Comparison of ENCODE assay signal across 8 mouse cellular contexts in the genomic region with DNA sequence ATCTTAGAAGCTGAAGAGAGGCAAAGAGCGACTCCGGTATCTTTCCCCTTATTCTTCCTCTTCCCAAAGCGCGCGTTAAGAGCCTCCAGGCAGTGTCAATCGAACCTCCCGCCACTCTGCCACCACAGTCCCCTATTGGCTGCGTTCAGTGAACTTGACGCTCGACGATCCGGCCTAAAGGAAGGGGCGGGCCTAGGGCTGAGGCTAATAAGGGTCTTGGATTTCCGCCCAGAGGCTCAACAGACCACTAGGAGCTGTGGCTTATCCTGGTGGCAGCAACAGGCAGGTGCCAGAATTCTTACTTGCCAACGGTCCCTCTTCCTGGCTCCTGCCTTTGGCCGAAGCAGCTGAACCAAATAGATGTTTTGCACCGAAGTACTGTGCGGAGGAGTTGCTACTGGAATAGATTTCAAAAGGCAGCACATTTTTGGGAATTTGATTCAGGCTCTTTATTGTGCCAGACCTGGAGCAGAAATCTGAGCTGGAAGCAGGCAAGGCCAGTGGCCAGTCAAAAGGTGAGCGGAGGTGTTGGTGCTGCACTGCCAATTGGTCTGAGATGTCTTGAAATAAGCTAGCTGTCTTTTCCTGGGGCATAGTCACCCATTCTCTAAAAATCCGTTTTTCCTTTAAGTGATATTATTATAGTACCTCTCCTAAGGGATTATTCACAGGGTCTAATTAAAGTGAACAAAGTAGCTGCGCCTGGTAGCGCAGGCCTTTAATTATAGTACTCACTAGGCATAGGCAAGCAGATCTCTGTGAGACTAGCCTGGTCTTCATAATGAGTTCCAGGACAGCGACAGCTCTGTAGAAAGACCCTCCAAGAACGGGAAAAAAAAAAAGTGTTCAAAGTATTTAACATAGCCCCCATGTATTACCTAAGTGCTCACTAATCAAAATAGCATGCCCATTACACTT. TPM values are rescaled to one million over a fixed set of nuclear protein-coding genes. Genes with fewer than 3 reads are reported as not detected.
A peak's percentile ranks its signal among the peaks of the same experiment; 100 is the strongest.
DNase-seq lines count a peak whose midpoint lies in the region; ATAC-seq and TF ChIP-seq lines count a peak whose summit lies in the region.

A gene (minus strand): TSS at position 89 of the 918 bp plus-strand sequence.
A gene (plus strand): TSS at position 239 of the 918 bp plus-strand sequence.

- no peaks in the 10 kb centered on the region for H3K36me3 ChIP-seq in hindbrain, embryonic 11.5 days (ENCODE audit: control insufficient read depth, insufficient read depth, low read length)

- H3K9ac ChIP-seq in hindbrain, embryonic 11.5 days (ENCODE audit: low read depth, low read length): peak within 1 kb of the TSS; percentile 63

- CTCF ChIA-PET in Patski (lab: Charles Lee): interaction anchor here (1.3 kb wide), 1 partner anchor 34 kb away, joined by 3 read pairs; no protein-coding TSS in a partner anchor

- H3K4me3 ChIP-seq in hindbrain, embryonic 11.5 days (ENCODE audit: low read depth, low read length): peak within 1 kb of the TSS; percentile 47

- no peaks in the 10 kb centered on the region for H3K27me3 ChIP-seq in Patski
- H3K27me3 ChIP-seq in hindbrain, embryonic 11.5 days (ENCODE audit: control insufficient read depth, insufficient read depth, low read length): no peaks in the 10 kb centered on the region

- no peaks in the 10 kb centered on the region for H3K4me1 ChIP-seq in hindbrain, embryonic 11.5 days (replicated peaks; ENCODE audit: control insufficient read depth, insufficient read depth, low read length)

- peak; percentile 55 for DNase-seq in Patski (ENCODE audit: low read depth, low spot score)
- peak; percentile 82 for DNase-seq in cerebellum, adult 9-11 months
- peak; percentile 32 to 82 for DNase-seq in frontal cortex, adult 2 months (ENCODE audit: extremely low spot score in 1 of 2, low spot score in 1 of 2)
- peak; percentile 95 for DNase-seq in hindbrain, embryonic 11.5 days (ENCODE audit: low spot score)
- DNase-seq in layer of hippocampus, postnatal 14 days (ENCODE audit: low spot score in 2 of 2): peak; percentile 64 to 83
- DNase-seq in lung, postnatal 25 days (ENCODE audit: low spot score): peak; percentile 89
- peak; percentile 80 for DNase-seq in retina, adult 2 months (ENCODE audit: low read depth, low spot score)
- DNase-seq in thymus, postnatal 25 days: peak; percentile 78

- no peak for TF ChIP-seq CTCF in Patski (IDR thresholded peaks at IDR 0.05)

- POLR2A ChIA-PET in Patski (lab: Charles Lee): interaction anchor here (0.6 to 0.7 kb wide), 3 partner anchors 29 to 413 kb away, joined by 3 read pairs; no protein-coding TSS in a partner anchor

- WGBS in hindbrain, embryonic 11.5 days: 8% methylated on average over 24 of the region's 24 CpGs

- no peak within 1 kb of the TSS for H3K27ac ChIP-seq in hindbrain, embryonic 11.5 days (ENCODE audit: low read depth, low read length)

- H3K4me2 ChIP-seq in hindbrain, embryonic 11.5 days (replicated peaks; ENCODE audit: low read depth, low read length): peak within 1 kb of the TSS; percentile 53

- no peaks in the 10 kb centered on the region for H3K9me3 ChIP-seq in hindbrain, embryonic 11.5 days (ENCODE audit: control insufficient read depth, low read length)

- ATAC-seq in Patski: peak; percentile 86
- ATAC-seq in hindbrain, embryonic 11.5 days (ENCODE audit: low FRiP score): peak; percentile 99

- in situ Hi-C loops in Patski (cut with MboI; ENCODE audit: low pct_unique_long_range_greater_than_20kb): no loop called here

RNA-seq across cellular contexts. Expression of the first gene that starts in this region (rescaled TPM):
- 5.6 TPM for polyA plus RNA-seq in Patski (2021)
- polyA plus RNA-seq in frontal cortex, adult 2 months (2012; rRNA removed): 0.86 and 0.94 TPM in 2 replicates
- polyA plus RNA-seq in hindbrain, embryonic 11.5 days (2014; fragmentation: Nextera tagmentation; extraction: Ambion mirVana): 42.1 and 46.9 TPM in 2 replicates
- 1 to 10 TPM; 1.2 TPM for total RNA-seq in layer of hippocampus, postnatal 14 days (2021)

RNA-seq across cellular contexts. Expression of the second gene that starts in this region (rescaled TPM):
- polyA plus RNA-seq in Patski (2021): 57.6 TPM
- polyA plus RNA-seq in frontal cortex, adult 2 months (2012; rRNA removed): 66.6 and 77.5 TPM in 2 replicates
- 49.0 and 52.3 TPM in 2 replicates for polyA plus RNA-seq in hindbrain, embryonic 11.5 days (2014; fragmentation: Nextera tagmentation; extraction: Ambion mirVana)
- 10 to 100 TPM; 71.8 to 72.1 TPM for total RNA-seq in layer of hippocampus, postnatal 14 days (2021)
